Mouse (Mus musculus) CD4-positive helper T cell, adult 2 months (primary cell): ENCODE measurements around the gene Lce3a.

Experiments used
- DNase-seq: peaks from one replicate; pipeline ENCODE4 v3.0.0-alpha.2; 2012; ENCODE audit warnings: low read depth, missing footprints, low spot score

Lce3a gene

DNA sequence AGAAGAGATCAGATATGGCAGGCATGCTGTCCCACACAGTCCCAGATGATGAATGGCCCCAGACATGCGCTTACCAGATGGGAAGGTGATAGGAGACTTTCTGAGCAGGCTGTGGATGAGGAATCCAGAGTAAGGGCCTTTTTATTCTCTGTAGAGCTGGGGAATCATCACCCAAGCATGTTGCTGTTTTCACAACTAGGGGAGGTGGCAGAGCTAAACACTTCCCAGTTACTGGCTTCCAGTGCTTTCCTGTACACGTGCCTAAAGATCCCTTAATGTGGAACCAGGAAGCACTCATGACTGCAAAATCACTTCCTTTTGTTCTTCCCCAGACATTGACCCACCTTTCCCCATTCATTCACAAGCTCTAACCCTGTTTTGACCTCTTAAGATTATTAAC lies at the start of gene Lce3a:
TSS of gene Lce3a (minus strand) at position 101 of the 400 bp plus-strand sequence.
- no peak for DNase-seq

DNA sequence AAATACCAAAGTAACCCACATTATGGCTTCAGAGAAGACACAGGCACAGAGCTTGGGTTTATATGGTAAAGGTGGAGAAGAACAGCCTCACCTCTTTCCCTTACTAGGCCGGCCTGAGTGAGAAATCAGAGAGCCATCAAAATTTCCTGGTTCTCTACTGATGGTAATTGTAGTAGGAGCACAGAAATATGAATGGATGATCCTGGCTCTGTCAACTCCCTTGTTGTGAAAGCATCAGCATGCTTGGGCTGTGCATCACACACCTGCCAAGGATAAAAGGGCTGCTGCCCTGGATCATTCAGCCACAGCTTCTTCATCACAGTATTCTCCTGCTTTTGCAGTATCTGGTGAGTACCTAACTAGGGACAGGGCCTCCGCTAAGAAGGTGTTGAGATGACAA lies 40.7 kb upstream of the Lce3a start, which contains the start of gene Lce3e:
TSS of gene Lce3e (plus strand) at position 301 of the 400 bp plus-strand sequence.
- no peak for DNase-seq

DNA sequence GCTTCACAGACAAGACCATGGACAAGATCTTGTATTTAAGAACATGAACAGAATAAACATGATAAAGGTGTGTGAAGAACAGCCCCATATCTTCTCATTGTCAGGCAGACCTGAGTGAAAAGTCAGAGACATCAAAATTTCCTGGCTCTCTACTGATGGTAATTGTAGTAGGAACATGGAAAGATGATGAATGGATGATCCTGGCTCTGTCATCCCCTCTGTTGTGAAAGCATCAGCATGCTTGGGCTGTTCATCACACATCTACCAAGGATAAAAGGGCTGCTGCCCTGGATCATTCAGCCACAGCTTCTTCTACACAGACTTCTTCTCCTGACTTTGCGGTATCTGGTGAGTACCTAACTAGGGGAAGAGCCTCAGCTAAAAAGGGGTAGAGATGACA lies 31.1 kb upstream of the Lce3a start, which contains the start of gene Lce3d:
TSS of gene Lce3d (plus strand) at position 301 of the 400 bp plus-strand sequence.
- no peak for DNase-seq

DNA sequence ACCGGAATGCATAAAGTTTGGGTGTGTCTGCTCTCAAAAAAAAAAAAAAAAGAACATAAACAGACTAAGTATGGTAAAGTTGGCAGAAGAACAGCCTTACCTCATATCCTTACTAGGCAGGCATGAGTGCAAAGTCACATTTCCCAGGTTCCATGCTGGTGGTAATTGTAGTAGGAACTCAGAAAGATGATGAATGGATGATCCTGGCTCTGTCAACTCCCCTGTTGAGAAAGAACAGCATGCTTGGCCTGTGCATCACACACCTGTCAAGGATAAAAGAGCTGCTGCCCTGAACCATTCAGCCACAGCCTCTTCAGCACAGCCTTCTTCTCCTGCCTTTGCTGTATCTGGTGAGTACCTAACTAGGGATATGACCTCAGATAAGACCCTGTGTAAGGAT lies 18.2 kb upstream of the Lce3a start, which contains the start of gene Lce3c:
TSS of gene Lce3c (plus strand) at position 301 of the 400 bp plus-strand sequence.
- no peak for DNase-seq

DNA sequence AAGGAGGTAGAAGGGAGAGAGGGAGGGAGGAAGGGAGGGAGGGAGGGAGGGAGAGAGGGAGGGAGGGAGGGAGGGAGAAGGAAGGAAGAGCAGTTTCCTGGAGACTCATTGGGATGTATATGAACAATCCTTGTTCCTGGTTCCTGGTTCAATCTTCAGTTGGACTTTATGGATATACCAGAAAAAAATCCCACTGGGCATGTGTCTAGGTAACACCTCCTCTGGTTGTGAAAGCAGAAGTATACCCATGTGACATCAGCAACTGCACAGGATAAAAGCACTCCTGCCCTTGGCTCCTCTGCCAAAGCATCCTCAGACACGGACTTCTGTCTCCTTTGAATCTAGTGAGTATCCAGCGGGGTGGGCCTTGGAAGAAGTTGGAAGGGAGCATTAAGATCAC lies 6.6 kb upstream of the Lce3a start, which contains the start of gene Lce3b:
TSS of gene Lce3b (plus strand) at position 301 of the 400 bp plus-strand sequence.
- DNase-seq = no peak

GRCm38 (mm10) chr3:92920364-92920763 lies 5.7 kb downstream of the Lce3a start:
- no peak for DNase-seq

- no peak for DNase-seq
These were observed 18.5 kb downstream of the Lce3a start for GRCm38 (mm10) chr3:92907571-92907970.

- no peak for DNase-seq
These were observed 20.8 kb downstream of the Lce3a start for GRCm38 (mm10) chr3:92905182-92905581.

DNA sequence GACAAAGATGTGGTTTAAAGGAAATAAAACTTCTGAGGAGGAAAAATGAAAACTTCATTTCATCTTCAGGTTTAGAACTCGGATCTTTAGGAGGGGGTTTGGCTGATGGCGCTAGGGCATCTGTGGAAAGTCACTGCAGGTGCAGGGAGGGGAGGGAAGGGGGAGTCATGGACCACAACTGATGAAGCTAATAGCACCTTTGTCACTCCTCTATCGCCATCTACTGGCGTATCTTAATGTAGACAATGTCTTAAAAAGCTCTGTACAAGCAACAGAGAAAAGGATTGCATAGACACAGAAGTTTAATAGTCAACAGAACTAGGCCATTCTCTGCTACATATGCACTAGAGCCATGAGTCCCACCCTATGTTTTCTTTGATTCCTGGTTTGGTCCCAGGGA lies 22.4 kb downstream of the Lce3a start:
- no peak for DNase-seq

- DNase-seq = no peak
These were observed 23.0 kb downstream of the Lce3a start for GRCm38 (mm10) chr3:92902992-92903391.

GRCm38 (mm10) chr3:92894489-92894888 lies 31.5 kb downstream of the Lce3a start:
- DNase-seq = no peak

DNA sequence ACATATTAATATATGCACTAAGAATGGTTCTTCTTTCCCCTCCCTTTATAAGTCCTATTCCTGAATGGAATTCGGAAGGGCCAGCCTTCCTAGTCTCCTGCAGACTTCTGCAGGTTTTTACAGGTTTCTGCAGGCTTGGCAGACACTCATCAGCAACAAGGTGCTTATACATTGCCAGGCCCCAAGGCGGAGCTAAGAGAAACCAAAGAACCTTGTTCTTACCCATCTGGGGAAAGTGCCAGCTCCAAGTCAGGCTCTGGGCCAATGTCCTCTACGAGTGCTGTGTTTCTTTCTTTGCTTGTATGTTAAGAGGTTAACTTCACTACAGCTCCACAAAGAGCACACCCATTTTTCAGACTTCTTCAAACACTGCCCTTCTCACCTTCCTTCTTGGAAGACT lies 32.0 kb downstream of the Lce3a start:
- no peak for DNase-seq
